Mouse (Mus musculus) heart, postnatal 0 days (tissue): ENCODE measurements around the gene Aff2.

ENCODE experiments used
- CTCF ChIP-seq: IDR thresholded peaks from 2 replicates; pipeline ENCODE4 v1.5.1; 2016; ENCODE audit warnings: antibody characterized with exemption, control low read depth, low read depth
- EP300 ChIP-seq: IDR thresholded peaks from 2 replicates; pipeline ENCODE4 v1.6.1; 2016; ENCODE audit warnings: antibody characterized with exemption, low read depth

GRCm38 (mm10) chrX:69738972-69739371 lies 378.9 kb downstream of the Aff2 start:
- no peak for TF ChIP-seq CTCF
- no peak for TF ChIP-seq EP300
